Mouse (Mus musculus) G1E (cell line): Measurements from ENCODE around the gene Tas1r1. TPM values are rescaled to one million over a fixed set of nuclear protein-coding genes. Genes with fewer than 3 reads are reported as not detected.
"Not testable (repeated sequence)": the region's sequence is repeated elsewhere in the genome, so short reads cannot be mapped to it uniquely, and the experiment has no call there.

ENCODE experiments used
- ATAC-seq: 2 replicates; pipeline ENCODE4 v1.8.0; 2016; ENCODE audit warnings: mild to moderate bottlenecking; ENCODE audit not compliant: insufficient number of reproducible peaks, poor library complexity, low FRiP score, severe bottlenecking; ENCODE audit errors: extremely low read depth
- DNase-seq: peaks from one replicate; pipeline ENCODE4 v3.0.0; 2012; ENCODE audit warnings: low spot score
- H3K27me3 ChIP-seq: 2 replicates; pipeline ENCODE4 v1.6.1; 2012; ENCODE audit warnings: mild to moderate bottlenecking, low read length, inconsistent platforms; ENCODE audit not compliant: insufficient read depth
- H3K36me3 ChIP-seq: replicated peaks from 2 replicates; pipeline ENCODE3; 2012; ENCODE audit warnings: mild to moderate bottlenecking, inconsistent platforms
- H3K4me1 ChIP-seq: 2 replicates; pipeline ENCODE4 v1.6.1; 2012; ENCODE audit warnings: low read depth, low read length, inconsistent platforms, mixed read lengths; ENCODE audit not compliant: insufficient read depth
- H3K4me3 ChIP-seq: 2 replicates; pipeline ENCODE4 v1.5.1; 2012; ENCODE audit warnings: low read depth, mild to moderate bottlenecking, inconsistent platforms, low read length, moderate library complexity, mixed read lengths
- H3K9me3 ChIP-seq: replicated peaks from 2 replicates; pipeline ENCODE4 v1.6.1; 2012; ENCODE audit warnings: inconsistent platforms
- CTCF ChIP-seq: IDR thresholded peaks from 2 replicates; pipeline ENCODE4 v1.5.1; 2012; ENCODE audit warnings: low read depth, low read length, inconsistent platforms, mixed read lengths
- GATA1 ChIP-seq: IDR thresholded peaks from 2 replicates; pipeline ENCODE4 v1.6.1; 2012; ENCODE audit warnings: borderline replicate concordance, low read length, inconsistent platforms, mixed read lengths
- GATA2 ChIP-seq: IDR thresholded peaks from 2 replicates; pipeline ENCODE4 v1.6.1; 2012; ENCODE audit warnings: low read depth, low read length, inconsistent platforms, borderline replicate concordance
- POLR2AphosphoS5 ChIP-seq: IDR thresholded peaks from 2 replicates; pipeline ENCODE4 v1.6.1; 2012; ENCODE audit warnings: low read depth, low read length, inconsistent platforms; ENCODE audit not compliant: insufficient replicate concordance
- TAL1 ChIP-seq: conservative IDR thresholded peaks from 2 replicates; pipeline ENCODE4 v1.6.1; 2012; ENCODE audit warnings: low read depth, low read length, inconsistent platforms, mixed read lengths
- polyA plus RNA-seq: library from polyadenylated mRNA; stranded (reverse); fragments of >175 nt; gene quantifications from 2 replicates; pipeline ENCODE4 v1.2.3, GENCODE M21; 2012
- total RNA-seq, 2 experiments: library from RNA; stranded (forward) in 1 of 2; stranded (reverse) in 1 of 2; fragments of 200-1000 nt in 1 of 2; fragments of >200 nt in 1 of 2; fragmentation: Nextera tagmentation in 1 of 2; gene quantifications; 2 replicates each; pipeline ENCODE4 v1.2.3; 2014 to 2017

Tas1r1 gene
- total and polyA plus RNA-seq, 3 experiments: 0.02 to 0.27 TPM; not detected in 1

- H3K9me3 ChIP-seq: no peaks in the 10 kb centered on the region
- peaks cover 14% of the 10 kb centered on the region for H3K27me3 ChIP-seq
- peak; percentile 91 for TF ChIP-seq CTCF
- no peak for TF ChIP-seq POLR2AphosphoS5
- DNase-seq (peak; percentile 94), ATAC-seq (peak; percentile 50)
- H3K4me3 ChIP-seq: peak within 1 kb of the TSS; percentile 97
- H3K36me3 ChIP-seq: peaks cover 39% of the 10 kb centered on the region
- H3K4me1 ChIP-seq: peaks cover 45% of the 10 kb centered on the region
Observed at GRCm38 (mm10) chr4:152038985-152039830, 840 bp upstream of the Tas1r1 start, which contains the start of gene Nol9. Nol9 (plus strand) TSS chr4:152039321.

- ATAC-seq, H3K9me3 ChIP-seq, DNase-seq, H3K4me3 ChIP-seq: not testable (repeated sequence)
- Histone ChIP-seq H3K36me3 (peaks cover 11% of the 10 kb centered on the region), H3K4me1 (peaks cover 28% of the 10 kb centered on the region), H3K27me3 (peaks cover 41% of the 10 kb centered on the region)
Observed at GRCm38 (mm10) chr4:152036464-152036863, 1.9 kb downstream of the Tas1r1 start.

DNA sequence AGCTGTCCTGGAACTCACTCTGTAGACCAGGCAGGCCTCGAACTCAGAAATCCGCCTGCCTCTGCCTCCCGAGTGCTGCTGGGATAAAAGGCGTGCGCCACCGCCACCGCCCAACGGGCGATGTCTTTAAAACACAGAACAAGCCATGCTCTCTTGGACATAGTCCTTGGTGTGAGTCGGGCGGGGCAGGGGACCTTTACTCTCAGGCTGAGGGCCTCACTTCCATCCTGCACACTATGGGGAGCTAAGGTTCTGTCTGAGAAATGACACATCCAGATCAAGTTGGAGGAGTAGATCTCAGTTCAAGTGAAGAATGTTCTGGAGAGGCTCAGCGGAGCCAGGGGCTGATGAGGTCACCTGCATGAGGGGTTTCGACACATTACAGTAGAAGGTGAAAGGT lies 5.4 kb downstream of the Tas1r1 start:
- H3K9me3 ChIP-seq: no peaks in the 10 kb centered on the region
- no peak for ATAC-seq
- DNase-seq: no peak
- H3K36me3 ChIP-seq: no peaks in the 10 kb centered on the region
- peaks cover 52% of the 10 kb centered on the region for H3K27me3 ChIP-seq
- H3K4me1 ChIP-seq: peaks cover 15% of the 10 kb centered on the region
- TF ChIP-seq POLR2AphosphoS5: no peak
- no peak overlapping the region for H3K4me3 ChIP-seq

GRCm38 (mm10) chr4:152029997-152030396 lies 8.4 kb downstream of the Tas1r1 start:
- Histone ChIP-seq H3K9me3 (no peaks in the 10 kb centered on the region), H3K4me1 (peaks cover 36% of the 10 kb centered on the region), H3K36me3 (peaks cover 18% of the 10 kb centered on the region), H3K4me3 (no peak overlapping the region), H3K27me3 (peaks cover 51% of the 10 kb centered on the region)
- DNase-seq (no peak), ATAC-seq (no peak)
- TF ChIP-seq POLR2AphosphoS5 (no peak), TAL1 (no peak), GATA2 (no peak), GATA1 (no peak), CTCF (no peak)

GRCm38 (mm10) chr4:152029087-152029486 lies 9.3 kb downstream of the Tas1r1 start:
- Histone ChIP-seq H3K36me3 (peaks cover 27% of the 10 kb centered on the region), H3K9me3 (no peaks in the 10 kb centered on the region), H3K27me3 (peaks cover 42% of the 10 kb centered on the region), H3K4me3 (no peak overlapping the region), H3K4me1 (peaks cover 42% of the 10 kb centered on the region)
- ATAC-seq: no peak
- TF ChIP-seq TAL1 (no peak), POLR2AphosphoS5 (no peak), CTCF (no peak), GATA2 (no peak), GATA1 (no peak)
- no peak for DNase-seq

- Histone ChIP-seq H3K4me3 (peak overlapping the region; percentile 89; the same call in 1 of the 2 replicates), H3K4me1 (peaks cover 42% of the 10 kb centered on the region), H3K27me3 (peaks cover 35% of the 10 kb centered on the region), H3K36me3 (peaks cover 33% of the 10 kb centered on the region), H3K9me3 (no peaks in the 10 kb centered on the region)
- DNase-seq (no peak), ATAC-seq (no peak)
- no peak for TF ChIP-seq GATA2
- no peak for TF ChIP-seq TAL1
- TF ChIP-seq CTCF: no peak
- no peak for TF ChIP-seq GATA1
- TF ChIP-seq POLR2AphosphoS5: no peak
Observed at GRCm38 (mm10) chr4:152028456-152028855, 9.9 kb downstream of the Tas1r1 start.

DNA sequence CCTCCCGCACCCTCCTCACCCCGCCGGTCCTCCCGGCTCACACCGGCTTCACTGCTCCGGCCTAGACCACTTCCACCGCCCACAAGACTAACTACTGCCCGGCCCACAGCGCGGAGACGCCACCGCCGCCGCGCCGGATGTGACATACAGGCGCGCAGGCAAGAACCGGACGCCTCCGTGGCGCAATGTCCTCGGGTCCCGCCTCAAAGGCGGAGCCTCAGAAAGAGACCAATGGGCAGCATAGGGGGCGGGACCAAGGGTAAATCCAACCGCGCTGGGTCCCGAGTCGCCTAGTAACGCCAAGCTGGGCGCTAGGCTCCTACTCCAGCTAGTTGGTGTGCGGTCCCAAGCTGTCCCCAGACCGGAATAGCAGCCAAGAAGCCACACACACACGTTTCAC lies 10.8 kb downstream of the Tas1r1 start, which contains the start of gene Zbtb48:
Gene Zbtb48 (minus strand): TSS at position 148 of the 400 bp plus-strand sequence.
- H3K4me3 ChIP-seq: peak within 1 kb of the TSS; percentile 89
- peak; percentile 97 for DNase-seq
- ATAC-seq: peak; percentile 97
- H3K9me3 ChIP-seq: no peaks in the 10 kb centered on the region
- peaks cover 27% of the 10 kb centered on the region for H3K27me3 ChIP-seq
- TF ChIP-seq GATA2: no peak
- no peak for TF ChIP-seq POLR2AphosphoS5
- no peak for TF ChIP-seq TAL1
- TF ChIP-seq GATA1: no peak
- TF ChIP-seq CTCF: no peak
- H3K36me3 ChIP-seq: peaks cover 43% of the 10 kb centered on the region
- H3K4me1 ChIP-seq: peaks cover 46% of the 10 kb centered on the region
